ENCODE assay signal across 7 mouse cellular contexts in genomic region chr3:101372345-101372980, GRCm38 (mm10). TPM values are rescaled to one million over a fixed set of nuclear protein-coding genes. Genes with fewer than 3 reads are reported as not detected.
DNase-seq lines count a peak whose midpoint lies in the region; TF ChIP-seq lines count a peak whose summit lies in the region.

No protein-coding gene starts in this region.

- H3K4me3 ChIP-seq in C2C12 (ENCODE audit: insufficient read depth, poor library complexity, severe bottlenecking), result no peak overlapping the region

- no peak overlapping the region for H3ac ChIP-seq in C2C12 (ENCODE audit: control insufficient read depth, insufficient read length, low read depth)

- no peaks in the 10 kb centered on the region for H3K79me2 ChIP-seq in C2C12 (ENCODE audit: control insufficient read depth, insufficient read depth)

- H3K27me3 ChIP-seq in C2C12 (ENCODE audit: control insufficient read depth, insufficient read depth, insufficient read length), result no peaks in the 10 kb centered on the region
- no peaks in the 10 kb centered on the region for H3K27me3 ChIP-seq in splenic B cell, adult 2 months (ENCODE audit: control insufficient read depth, insufficient read depth, low read length, poor library complexity, severe bottlenecking)

- H3K36me3 ChIP-seq in C2C12 (ENCODE audit: control insufficient read depth, insufficient read depth), result no peaks in the 10 kb centered on the region
- H3K36me3 ChIP-seq in splenic B cell, adult 2 months (ENCODE audit: control insufficient read depth, insufficient read depth, low read length, poor library complexity, severe bottlenecking), result no peaks in the 10 kb centered on the region

- TF ChIP-seq CTCF in C2C12 (IDR thresholded peaks at IDR 0.05; ENCODE audit: control insufficient read depth, insufficient read depth, insufficient read length), result peak; percentile 39
- peak; percentile 75 for TF ChIP-seq CTCF in brain, embryonic 14.5 days (IDR thresholded peaks at IDR 0.05; ENCODE audit: borderline replicate concordance, extremely low read depth, insufficient read depth, insufficient read length)

- TF ChIP-seq POLR2A in brain, embryonic 14.5 days (IDR thresholded peaks at IDR 0.05; ENCODE audit: borderline replicate concordance, extremely low read depth, insufficient read depth, insufficient read length, poor library complexity, severe bottlenecking), result no peak

- DNase-seq in 3T3-L1 (ENCODE audit: low read depth, low spot score), result peak; percentile 62
- peak; percentile 57 for DNase-seq in brain, embryonic 14.5 days (ENCODE audit: low read depth)
- peak; percentile 65 to 66 for DNase-seq in frontal cortex, postnatal 10 days (ENCODE audit: low spot score in 2 of 2)
- DNase-seq in layer of hippocampus, adult 9-11 months, result peak; percentile 80
- peak; percentile 74 for DNase-seq in lung, postnatal 14 days
- peak; percentile 58 for DNase-seq in splenic B cell, adult 2 months (ENCODE audit: low read depth, low spot score)

- H3K79me3 ChIP-seq in C2C12 (ENCODE audit: low read depth), result no peaks in the 10 kb centered on the region

TF ChIP-seq in C2C12, 6 proteins besides CTCF, POLR2A, EP300 and RAD21:
- TF ChIP-seq FOSL1 (IDR thresholded peaks at IDR 0.05; ENCODE audit: insufficient read depth, low read length, poor library complexity, severe bottlenecking) (no peak), USF1 (IDR thresholded peaks at IDR 0.05; ENCODE audit: low read depth) (no peak), MAX (IDR thresholded peaks at IDR 0.05) (no peak), MYOD1 (IDR thresholded peaks at IDR 0.05; ENCODE audit: control insufficient read depth, insufficient read length, low read depth) (no peak), MYOG (IDR thresholded peaks at IDR 0.05; ENCODE audit: control insufficient read depth, extremely low read depth, insufficient read length) (no peak), CEBPB (IDR thresholded peaks at IDR 0.05; ENCODE audit: low read depth) (no peak)

RNA-seq across cellular contexts. Expression of gene Igsf3, which starts 4.4 kb away (rescaled TPM):
- 4.0 TPM for polyA plus RNA-seq in C2C12 (2012; fragmentation: generic; extraction: Trizol)
- 17.4 and 36.0 TPM in 2 replicates for polyA plus RNA-seq in brain, embryonic 14.5 days (2012; rRNA removed)
